Mouse (Mus musculus) stomach, postnatal 0 days (tissue): ENCODE measurements around the gene Gm20489.

Experiments
- CTCF ChIP-seq: IDR thresholded peaks from 2 replicates; pipeline ENCODE4 v1.5.1; 2016; ENCODE audit warnings: antibody characterized with exemption, low read depth, mild to moderate bottlenecking, moderate library complexity
- EP300 ChIP-seq: optimal IDR thresholded peaks from 2 replicates; pipeline ENCODE3; 2016; ENCODE audit warnings: antibody characterized with exemption

DNA sequence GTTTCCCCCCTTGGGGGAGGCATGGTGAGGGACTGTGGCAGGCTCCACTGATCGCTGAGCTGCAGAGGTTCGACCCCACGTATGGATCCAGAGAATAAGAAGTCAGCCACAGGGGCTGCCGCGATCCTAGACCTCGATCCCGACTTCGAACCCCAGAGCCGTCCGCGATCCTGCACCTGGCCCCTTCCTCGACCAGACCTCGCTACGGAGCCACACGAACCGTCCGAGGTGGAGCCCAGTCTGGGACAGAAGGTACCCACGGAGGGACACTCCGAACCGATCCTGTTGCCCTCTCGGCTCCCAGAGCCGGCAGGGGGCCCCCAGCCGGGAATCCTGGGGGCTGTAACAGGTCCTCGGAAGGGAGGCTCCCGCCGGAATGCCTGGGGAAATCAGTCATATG is 14.1 kb downstream of the Gm20489 start:
- no peak for TF ChIP-seq CTCF
- no peak for TF ChIP-seq EP300
